Mouse (Mus musculus): ENCODE measurements around the gene Fbxw11. TPM values are rescaled to one million over a fixed set of nuclear protein-coding genes. Genes with fewer than 3 reads are reported as not detected.

Gene Fbxw11
- total and polyA plus RNA-seq, 3 experiments: 27.3 to 58.7 (median 47.8) TPM

DNA sequence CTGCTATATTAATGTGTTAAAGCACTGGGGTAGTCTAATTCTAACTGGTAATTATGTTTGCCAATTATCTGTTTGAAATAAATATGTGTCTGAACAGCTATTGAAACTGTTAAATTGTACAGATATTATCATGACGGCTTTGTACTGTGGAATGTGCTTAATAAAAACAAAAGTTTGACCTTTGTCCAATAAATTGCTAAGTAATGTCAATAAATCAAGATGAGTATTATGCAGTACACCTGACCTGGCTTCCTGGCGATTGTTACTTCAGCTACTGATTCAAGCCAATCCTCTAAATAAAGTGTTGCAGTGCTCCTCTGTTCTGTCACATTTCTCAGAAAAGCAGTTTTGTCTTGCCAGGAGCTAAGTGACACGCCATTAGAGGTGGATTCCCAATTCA lies 104.0 kb downstream of the Fbxw11 start:
- Histone ChIP-seq H3K79me2 (replicated peaks; ENCODE audit: control insufficient read depth, insufficient read depth, low read length) (no peaks in the 10 kb centered on the region), H3K27ac (no peak overlapping the region), H3K9ac (ENCODE audit: low read depth, low read length) (no peak overlapping the region), H3K4me1 (ENCODE audit: control insufficient read depth, insufficient read depth, low read length) (no peaks in the 10 kb centered on the region), H3K27me3 (ENCODE audit: control insufficient read depth, insufficient read depth, low read length) (no peaks in the 10 kb centered on the region), H3K36me3 (ENCODE audit: control insufficient read depth, insufficient read depth, low read length) (no peaks in the 10 kb centered on the region), H3K4me3 (no peak overlapping the region)
- intact Hi-C loops (cut with DNase I): no loop called here
- no peak for DNase-seq
- no peak for TF ChIP-seq EP300 (IDR thresholded peaks at IDR 0.05; ENCODE audit: insufficient read depth, low read depth, low read length)
- TF ChIP-seq POLR2A (IDR thresholded peaks at IDR 0.05; ENCODE audit: insufficient read depth, low read depth, low read length): no peak
- no peak for TF ChIP-seq CTCF (IDR thresholded peaks at IDR 0.05)
- WGBS: 86% methylated on average over 3 of the region's 3 CpGs

DNA sequence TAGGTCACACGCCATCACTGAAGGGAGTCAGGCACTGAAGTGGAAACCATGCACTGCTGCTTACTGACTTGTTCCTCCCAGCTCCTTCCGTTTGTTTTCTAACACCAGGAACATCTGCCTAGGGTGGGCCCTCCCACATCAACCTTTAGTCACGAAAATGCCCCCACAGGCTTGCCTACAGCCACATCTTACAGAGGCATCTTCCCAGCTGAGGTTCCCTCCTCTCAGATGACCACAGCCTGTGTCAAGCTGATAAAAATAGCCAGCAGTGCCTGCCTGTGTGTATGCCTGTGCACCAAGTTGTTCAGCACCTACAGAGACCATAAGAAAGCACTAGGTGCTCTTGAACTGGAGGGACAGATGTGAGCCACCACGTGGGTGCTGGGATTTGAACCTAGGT lies 106.3 kb downstream of the Fbxw11 start:
- Histone ChIP-seq H3K27me3 (ENCODE audit: control insufficient read depth, insufficient read depth, low read length) (no peaks in the 10 kb centered on the region), H3K9ac (ENCODE audit: low read depth, low read length) (no peak overlapping the region), H3K36me3 (ENCODE audit: control insufficient read depth, insufficient read depth, low read length) (no peaks in the 10 kb centered on the region), H3K4me1 (ENCODE audit: control insufficient read depth, insufficient read depth, low read length) (no peaks in the 10 kb centered on the region), H3K79me2 (replicated peaks; ENCODE audit: control insufficient read depth, insufficient read depth, low read length) (no peaks in the 10 kb centered on the region), H3K27ac (no peak overlapping the region), H3K4me3 (no peak overlapping the region)
- no peak for DNase-seq
- 72% methylated on average over 4 of the region's 4 CpGs for WGBS
- intact Hi-C loops (cut with DNase I): no loop called here
- TF ChIP-seq EP300 (IDR thresholded peaks at IDR 0.05; ENCODE audit: insufficient read depth, low read depth, low read length): no peak
- TF ChIP-seq POLR2A (IDR thresholded peaks at IDR 0.05; ENCODE audit: insufficient read depth, low read depth, low read length): no peak
- no peak for TF ChIP-seq CTCF (IDR thresholded peaks at IDR 0.05)

- H3K4me3 ChIP-seq: no peak overlapping the region
- H3K79me2 ChIP-seq (replicated peaks; ENCODE audit: control insufficient read depth, insufficient read depth, low read length): no peaks in the 10 kb centered on the region
- DNase-seq: no peak
- WGBS: 66% methylated on average over 7 of the region's 7 CpGs
- no peaks in the 10 kb centered on the region for H3K27me3 ChIP-seq (ENCODE audit: control insufficient read depth, insufficient read depth, low read length)
- H3K36me3 ChIP-seq (ENCODE audit: control insufficient read depth, insufficient read depth, low read length): no peaks in the 10 kb centered on the region
- TF ChIP-seq EP300 (IDR thresholded peaks at IDR 0.05; ENCODE audit: insufficient read depth, low read depth, low read length): no peak
- TF ChIP-seq POLR2A (IDR thresholded peaks at IDR 0.05; ENCODE audit: insufficient read depth, low read depth, low read length): no peak
- TF ChIP-seq CTCF (IDR thresholded peaks at IDR 0.05): no peak
- intact Hi-C loops (cut with DNase I): no loop called here
- H3K27ac ChIP-seq: no peak overlapping the region
- H3K9ac ChIP-seq (ENCODE audit: low read depth, low read length): no peak overlapping the region
- no peaks in the 10 kb centered on the region for H3K4me1 ChIP-seq (ENCODE audit: control insufficient read depth, insufficient read depth, low read length)
Measured at GRCm38 (mm10) chr11:32751863-32752594, 109.5 kb downstream of the Fbxw11 start.

GRCm38 (mm10) chr11:32752595-32752885 lies 110.0 kb downstream of the Fbxw11 start:
- Histone ChIP-seq H3K9ac (ENCODE audit: low read depth, low read length) (no peak overlapping the region), H3K4me3 (no peak overlapping the region), H3K27me3 (ENCODE audit: control insufficient read depth, insufficient read depth, low read length) (no peaks in the 10 kb centered on the region), H3K36me3 (ENCODE audit: control insufficient read depth, insufficient read depth, low read length) (no peaks in the 10 kb centered on the region), H3K27ac (no peak overlapping the region), H3K79me2 (replicated peaks; ENCODE audit: control insufficient read depth, insufficient read depth, low read length) (no peaks in the 10 kb centered on the region), H3K4me1 (ENCODE audit: control insufficient read depth, insufficient read depth, low read length) (no peaks in the 10 kb centered on the region)
- DNase-seq: no peak
- no peak for TF ChIP-seq EP300 (IDR thresholded peaks at IDR 0.05; ENCODE audit: insufficient read depth, low read depth, low read length)
- no peak for TF ChIP-seq POLR2A (IDR thresholded peaks at IDR 0.05; ENCODE audit: insufficient read depth, low read depth, low read length)
- no peak for TF ChIP-seq CTCF (IDR thresholded peaks at IDR 0.05)
- WGBS: 62% methylated on average over 5 of the region's 5 CpGs
- intact Hi-C loops (cut with DNase I): no loop called here

GRCm38 (mm10) chr11:32753358-32753757 lies 110.8 kb downstream of the Fbxw11 start:
- H3K9ac ChIP-seq (ENCODE audit: low read depth, low read length): no peak overlapping the region
- intact Hi-C loops (cut with DNase I): no loop called here
- no peaks in the 10 kb centered on the region for H3K79me2 ChIP-seq (replicated peaks; ENCODE audit: control insufficient read depth, insufficient read depth, low read length)
- H3K27me3 ChIP-seq (ENCODE audit: control insufficient read depth, insufficient read depth, low read length): no peaks in the 10 kb centered on the region
- H3K4me1 ChIP-seq (ENCODE audit: control insufficient read depth, insufficient read depth, low read length): no peaks in the 10 kb centered on the region
- DNase-seq: no peak
- 80% methylated on average over 2 of the region's 2 CpGs for WGBS
- TF ChIP-seq EP300 (IDR thresholded peaks at IDR 0.05; ENCODE audit: insufficient read depth, low read depth, low read length) (no peak), POLR2A (IDR thresholded peaks at IDR 0.05; ENCODE audit: insufficient read depth, low read depth, low read length) (no peak), CTCF (IDR thresholded peaks at IDR 0.05) (no peak)
- no peak overlapping the region for H3K4me3 ChIP-seq
- no peak overlapping the region for H3K27ac ChIP-seq
- no peaks in the 10 kb centered on the region for H3K36me3 ChIP-seq (ENCODE audit: control insufficient read depth, insufficient read depth, low read length)

DNA sequence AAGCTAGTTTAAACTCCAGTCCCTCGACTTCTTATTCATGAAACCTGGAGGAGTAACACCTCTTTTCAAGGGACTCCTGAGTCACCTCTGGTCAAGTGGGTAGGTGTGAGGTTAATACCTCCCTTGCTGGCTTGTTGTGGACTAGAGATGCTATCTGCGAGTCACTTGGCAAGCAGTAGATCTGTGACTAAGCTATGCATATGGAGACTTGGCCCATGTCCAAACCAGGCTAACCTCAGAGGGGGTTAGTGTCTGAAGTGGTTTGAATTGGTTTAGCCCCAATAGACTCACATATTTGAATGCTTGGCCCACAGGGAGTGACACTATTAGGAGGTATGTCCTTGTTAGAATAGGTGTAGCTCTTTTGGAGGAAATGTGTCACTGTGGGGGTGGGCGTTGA lies 120.2 kb downstream of the Fbxw11 start:
- H3K79me2 ChIP-seq (replicated peaks; ENCODE audit: control insufficient read depth, insufficient read depth, low read length): no peaks in the 10 kb centered on the region
- H3K36me3 ChIP-seq (ENCODE audit: control insufficient read depth, insufficient read depth, low read length): no peaks in the 10 kb centered on the region
- no peak for DNase-seq
- no peak for TF ChIP-seq CTCF (IDR thresholded peaks at IDR 0.05)
- TF ChIP-seq EP300 (IDR thresholded peaks at IDR 0.05; ENCODE audit: insufficient read depth, low read depth, low read length): no peak
- no peak for TF ChIP-seq POLR2A (IDR thresholded peaks at IDR 0.05; ENCODE audit: insufficient read depth, low read depth, low read length)
- intact Hi-C loops (cut with DNase I): no loop called here
- no peak overlapping the region for H3K27ac ChIP-seq
- H3K4me3 ChIP-seq: no peak overlapping the region
- H3K27me3 ChIP-seq (ENCODE audit: control insufficient read depth, insufficient read depth, low read length): no peaks in the 10 kb centered on the region
- H3K9ac ChIP-seq (ENCODE audit: low read depth, low read length): no peak overlapping the region
- 56% methylated on average over 3 of the region's 3 CpGs for WGBS
- H3K4me1 ChIP-seq (ENCODE audit: control insufficient read depth, insufficient read depth, low read length): no peaks in the 10 kb centered on the region; the same call in 1 of the 2 replicates

All from heart, adult 2 months (tissue).